Mouse (Mus musculus) midbrain, postnatal 0 days (tissue): ENCODE measurements around the gene Hoxc4. TPM values are rescaled to one million over a fixed set of nuclear protein-coding genes. Genes with fewer than 3 reads are reported as not detected.

Experiments used
- ATAC-seq: fragments of 200-750 bp; cut with Nextera tagmentation; 2 replicates; pipeline ENCODE4 v1.8.0; 2017; ENCODE audit warnings: moderate number of reproducible peaks, mild to moderate bottlenecking, moderate TSS enrichment, moderate library complexity; ENCODE audit not compliant: low FRiP score
- DNase-seq: peaks from one replicate; pipeline ENCODE4 v3.0.0-alpha.2; 2015; ENCODE audit warnings: low spot score
- H3K27ac ChIP-seq: fragments of 300-500 bp; sonication (generic); 2 replicates; pipeline ENCODE4 v1.5.1; 2014; ENCODE audit warnings: low read depth, mild to moderate bottlenecking, low read length, mixed read lengths
- H3K27me3 ChIP-seq: fragments of 300-500 bp; sonication (generic); 2 replicates; pipeline ENCODE4 v1.6.1; 2014; ENCODE audit warnings: low read length, control low read depth, mixed read lengths; ENCODE audit not compliant: insufficient read depth
- H3K36me3 ChIP-seq: fragments of 300-500 bp; sonication (generic); 2 replicates; pipeline ENCODE4 v1.6.1; 2014; ENCODE audit warnings: low read length, control low read depth, mixed read lengths; ENCODE audit not compliant: insufficient read depth
- H3K4me1 ChIP-seq: fragments of 300-500 bp; sonication (generic); 2 replicates; pipeline ENCODE4 v1.6.1; 2014; ENCODE audit warnings: mild to moderate bottlenecking, control low read depth, antibody characterized with exemption, low read length, mixed read lengths; ENCODE audit not compliant: insufficient read depth
- H3K4me2 ChIP-seq: fragments of 300-500 bp; sonication (generic); 2 replicates; pipeline ENCODE4 v1.6.1; 2014; ENCODE audit warnings: low read depth, mild to moderate bottlenecking, low read length, mixed read lengths; ENCODE audit not compliant: poor library complexity, severe bottlenecking
- H3K4me3 ChIP-seq: fragments of 300-500 bp; sonication (generic); 2 replicates; pipeline ENCODE4 v1.5.1; 2014; ENCODE audit warnings: low read depth, mild to moderate bottlenecking, low read length, moderate library complexity
- H3K9ac ChIP-seq: fragments of 300-500 bp; sonication (generic); replicated peaks from 2 replicates; pipeline ENCODE4 v1.6.1; 2014; ENCODE audit warnings: mild to moderate bottlenecking, low read length, moderate library complexity, mixed read lengths; ENCODE audit not compliant: poor library complexity, severe bottlenecking
- H3K9me3 ChIP-seq: fragments of 300-500 bp; sonication (generic); 2 replicates; pipeline ENCODE4 v1.6.1; 2016; ENCODE audit warnings: low read length, control low read depth
- CTCF ChIP-seq: IDR thresholded peaks from 2 replicates; pipeline ENCODE4 v1.5.1; 2016; ENCODE audit warnings: antibody characterized with exemption, mild to moderate bottlenecking
- WGBS: fragments of 180-500 bp; shearing (Covaris S2); extraction: QIAGEN DNeasy Blood & Tissue Kit; methylation state at CpG from one replicate; pipeline ENCODE4 v1.1.7; 2014; 5-methylcytosine and 5-hydroxymethylcytosine counted together
- microRNA counts: library from miRNA; unstranded; fragments of <30 nt; microRNA quantifications from one replicate; lab custom pipeline; 2015
- microRNA-seq: library from miRNA; unstranded; fragments of <30 nt; microRNA quantifications from one replicate; pipeline ENCODE4, GENCODE M21; 2016; ENCODE audit warnings: borderline number of aligned reads
- polyA plus RNA-seq: library from polyadenylated mRNA; unstranded; fragments of >200 nt; fragmentation: Nextera tagmentation; extraction: Ambion mirVana; gene quantifications from 2 replicates; pipeline ENCODE4 v1.2.1, GENCODE M21; 2015
- total RNA-seq: library from RNA; depleted of rRNA; stranded (reverse); fragments of >200 nt; gene quantifications from 2 replicates; pipeline ENCODE4 v1.2.3, GENCODE M21; 2014; rRNA removed

Hoxc4 gene
- total and polyA plus RNA-seq, 2 experiments from 2014 or later: 2.2 TPM; not detected in 1

DNA sequence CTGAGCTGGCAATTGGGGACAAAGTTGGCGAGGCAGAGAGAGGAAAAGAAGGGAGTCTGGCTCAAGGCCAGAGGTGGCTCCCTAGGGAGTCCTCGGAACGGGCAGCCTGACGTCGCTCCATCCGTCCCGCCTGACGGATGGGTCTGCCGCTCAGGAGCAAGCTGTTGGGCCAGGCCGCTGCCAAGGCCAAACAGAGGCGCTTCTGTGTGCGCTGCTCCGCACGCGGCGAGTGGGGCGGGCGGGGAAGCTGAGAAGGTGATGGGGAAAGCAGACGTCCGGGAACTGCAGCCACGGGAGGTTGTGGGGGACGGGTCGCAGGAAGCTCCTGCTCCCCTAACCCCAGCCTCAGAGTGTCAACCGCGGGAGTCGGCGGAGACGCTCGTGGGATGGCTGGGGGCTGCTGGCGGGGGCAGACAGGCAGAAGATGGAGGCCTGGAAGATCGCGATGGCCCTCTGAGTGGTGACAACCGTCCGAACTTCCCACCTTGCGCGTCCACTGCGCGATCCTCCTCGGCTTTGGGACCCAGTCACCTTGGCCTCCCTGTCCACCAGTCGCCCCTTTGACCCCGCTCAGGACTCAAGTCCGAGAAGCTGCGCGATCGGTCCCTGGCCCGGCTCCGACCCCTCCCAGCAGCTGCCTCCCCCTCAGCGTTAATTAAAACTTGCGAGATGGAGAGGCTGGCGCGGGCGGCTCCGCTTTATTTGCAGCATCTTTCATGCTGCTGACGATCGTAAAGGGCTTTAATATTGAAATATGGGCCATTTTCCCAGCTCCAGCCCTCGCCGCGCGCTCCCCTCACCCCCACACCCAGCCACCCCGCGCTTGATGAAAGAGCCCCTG, 67.3 kb downstream of the Hoxc4 start:
- Histone ChIP-seq H3K4me3 (peak overlapping the region; percentile 30; the same call in 1 of the 2 replicates), H3K4me1 (peaks cover 8% of the 10 kb centered on the region; the same call in 1 of the 2 replicates), H3K9me3 (no peaks in the 10 kb centered on the region), H3K27ac (no peak overlapping the region), H3K4me2 (peak overlapping the region; percentile 58), H3K27me3 (peaks cover 61% of the 10 kb centered on the region), H3K9ac (peak overlapping the region; percentile 39; the same call in 1 of the 2 replicates), H3K36me3 (no peaks in the 10 kb centered on the region)
- ATAC-seq: no peak
- WGBS: 1% methylated on average over 60 of the region's 61 CpGs
- DNase-seq: peak; percentile 62
- TF ChIP-seq CTCF: no peak

MicroRNAs within 50 kb of the gene (microRNA counts, 519-probe panel; counts per million panel counts)
- 528 counts per million, percentile 58 among the panel's probes with 10 or more counts for microRNA mmu-miR-615-3p (lab: Ali Mortazavi, UCI)
- microRNA mmu-miR-615-5p (lab: Ali Mortazavi, UCI): 528 counts per million, percentile 58 among the panel's probes with 10 or more counts

Small RNA genes lying within 50 kb of the gene (microRNA-seq; reads per million reads assigned to microRNA genes)
- not detected for gene Mir196a-2
- 23.8 reads per million, percentile 30 among the genes with 10 or more reads in this experiment for gene Mir615

Other genes starting within 250 kb of the Hoxc4 start
- 0.16 TPM in 1 of 2 replicates, not detected in the other for gene Hoxc13, start 97.8 kb upstream of the Hoxc4 start, total RNA-seq
- not detected in 2 replicates for gene Hoxc13, start 97.8 kb upstream of the Hoxc4 start, polyA plus RNA-seq
- not detected in 2 replicates for gene Hoxc12, start 82.2 kb upstream of the Hoxc4 start, total RNA-seq
- gene Hoxc12, start 82.2 kb upstream of the Hoxc4 start, polyA plus RNA-seq: not detected in 2 replicates
- gene Hoxc11, start 64.5 kb upstream of the Hoxc4 start, total RNA-seq: not detected in 2 replicates
- gene Hoxc11, start 64.5 kb upstream of the Hoxc4 start, polyA plus RNA-seq: not detected in 2 replicates
- not detected in 2 replicates for gene Hoxc10, start 52.1 kb upstream of the Hoxc4 start, total RNA-seq
- gene Hoxc10, start 52.1 kb upstream of the Hoxc4 start, polyA plus RNA-seq: not detected in 2 replicates
- gene Hoxc5, start 51.5 kb upstream of the Hoxc4 start, total RNA-seq: 0.88 TPM in 1 of 2 replicates, not detected in the other
- not detected in 2 replicates for gene Hoxc5, start 51.5 kb upstream of the Hoxc4 start, polyA plus RNA-seq
- not detected in 2 replicates for gene Hoxc9, start 42.5 kb upstream of the Hoxc4 start, total RNA-seq
- gene Hoxc9, start 42.5 kb upstream of the Hoxc4 start, polyA plus RNA-seq: not detected in 2 replicates
- not detected in 2 replicates for gene Hoxc8, start 28.3 kb upstream of the Hoxc4 start, total RNA-seq
- not detected in 2 replicates for gene Hoxc8, start 28.3 kb upstream of the Hoxc4 start, polyA plus RNA-seq
- not detected in 2 replicates for gene Hoxc6, start 20.7 kb upstream of the Hoxc4 start, total RNA-seq
- gene Hoxc6, start 20.7 kb upstream of the Hoxc4 start, polyA plus RNA-seq: not detected in 2 replicates
- gene Smug1, start 148.2 kb downstream of the Hoxc4 start, total RNA-seq: 33.2 and 42.9 TPM in 2 replicates
- 13.6 and 14.1 TPM in 2 replicates for gene Smug1, start 148.2 kb downstream of the Hoxc4 start, polyA plus RNA-seq
- 190 and 229 TPM in 2 replicates for gene Cbx5, start 220.9 kb downstream of the Hoxc4 start, total RNA-seq
- 101 and 106 TPM in 2 replicates for gene Cbx5, start 220.9 kb downstream of the Hoxc4 start, polyA plus RNA-seq
- gene Hnrnpa1, start 221.5 kb downstream of the Hoxc4 start, total RNA-seq: 142 and 190 TPM in 2 replicates
- gene Hnrnpa1, start 221.5 kb downstream of the Hoxc4 start, polyA plus RNA-seq: 540 and 609 TPM in 2 replicates
- gene Nfe2, start 239.5 kb downstream of the Hoxc4 start, total RNA-seq: 0.99 and 3.2 TPM in 2 replicates
- gene Nfe2, start 239.5 kb downstream of the Hoxc4 start, polyA plus RNA-seq: 0.26 and 0.32 TPM in 2 replicates